Mouse (Mus musculus): ENCODE data around the gene Fkbp11. TPM values are rescaled to one million over a fixed set of nuclear protein-coding genes. Genes with fewer than 3 reads are reported as not detected.

Fkbp11 gene
- polyA plus RNA-seq, 1 experiment from 2014 or later: 20.4 TPM

- Histone ChIP-seq H3K4me3 (ENCODE audit: low read depth, low read length) (no peak overlapping the region), H3K4me2 (no peak overlapping the region), H3K4me1 (ENCODE audit: control insufficient read depth, insufficient read depth, low read length) (peaks cover 4% of the 10 kb centered on the region; the same call in 1 of the 2 replicates), H3K36me3 (ENCODE audit: control insufficient read depth, insufficient read depth, low read length) (no peaks in the 10 kb centered on the region), H3K27me3 (ENCODE audit: control insufficient read depth, insufficient read depth, low read length) (peaks cover 5% of the 10 kb centered on the region; the same call in 1 of the 2 replicates), H3K9me3 (replicated peaks; ENCODE audit: control insufficient read depth, low read length) (no peaks in the 10 kb centered on the region), H3K27ac (ENCODE audit: low read depth, low read length) (no peak overlapping the region), H3K9ac (ENCODE audit: low read depth, low read length) (no peak overlapping the region)
- 55% methylated on average over 10 of the region's 10 CpGs for WGBS (ENCODE audit: insufficient replicate concordance)
- ATAC-seq (replicated peaks; ENCODE audit: insufficient number of reproducible peaks, low FRiP score, low TSS enrichment): no peak
These were observed 44.8 kb downstream of the Fkbp11 start for GRCm38 (mm10) chr15:98683177-98683576.

- ATAC-seq (replicated peaks; ENCODE audit: insufficient number of reproducible peaks, low FRiP score, low TSS enrichment): no peak
- H3K27ac ChIP-seq (ENCODE audit: low read depth, low read length): no peak overlapping the region
- peaks cover 9% of the 10 kb centered on the region for H3K4me1 ChIP-seq (ENCODE audit: control insufficient read depth, insufficient read depth, low read length)
- no peaks in the 10 kb centered on the region for H3K9me3 ChIP-seq (replicated peaks; ENCODE audit: control insufficient read depth, low read length)
- peaks cover 9% of the 10 kb centered on the region for H3K27me3 ChIP-seq (ENCODE audit: control insufficient read depth, insufficient read depth, low read length)
- H3K9ac ChIP-seq (ENCODE audit: low read depth, low read length): no peak overlapping the region
- 72% methylated on average over 7 of the region's 7 CpGs for WGBS (ENCODE audit: insufficient replicate concordance)
- no peaks in the 10 kb centered on the region for H3K36me3 ChIP-seq (ENCODE audit: control insufficient read depth, insufficient read depth, low read length)
- no peak overlapping the region for H3K4me2 ChIP-seq
- H3K4me3 ChIP-seq (ENCODE audit: low read depth, low read length): no peak overlapping the region
These were observed 46.4 kb downstream of the Fkbp11 start for GRCm38 (mm10) chr15:98681633-98682032.

- WGBS (ENCODE audit: insufficient replicate concordance): 75% methylated on average over 8 of the region's 8 CpGs
- H3K4me3 ChIP-seq (ENCODE audit: low read depth, low read length): no peak overlapping the region
- no peak for ATAC-seq (replicated peaks; ENCODE audit: insufficient number of reproducible peaks, low FRiP score, low TSS enrichment)
- H3K9ac ChIP-seq (ENCODE audit: low read depth, low read length): no peak overlapping the region
- peaks cover 15% of the 10 kb centered on the region for H3K4me1 ChIP-seq (ENCODE audit: control insufficient read depth, insufficient read depth, low read length)
- H3K27me3 ChIP-seq (ENCODE audit: control insufficient read depth, insufficient read depth, low read length): peaks cover 18% of the 10 kb centered on the region
- H3K4me2 ChIP-seq: no peak overlapping the region
- H3K9me3 ChIP-seq (replicated peaks; ENCODE audit: control insufficient read depth, low read length): no peaks in the 10 kb centered on the region
- H3K27ac ChIP-seq (ENCODE audit: low read depth, low read length): no peak overlapping the region
- H3K36me3 ChIP-seq (ENCODE audit: control insufficient read depth, insufficient read depth, low read length): no peaks in the 10 kb centered on the region
These were observed 47.3 kb downstream of the Fkbp11 start for GRCm38 (mm10) chr15:98680660-98681059.

GRCm38 (mm10) chr15:98677977-98678376 lies 50.0 kb downstream of the Fkbp11 start:
- Histone ChIP-seq H3K4me1 (ENCODE audit: control insufficient read depth, insufficient read depth, low read length) (peaks cover 22% of the 10 kb centered on the region), H3K4me3 (ENCODE audit: low read depth, low read length) (no peak overlapping the region), H3K4me2 (peak overlapping the region; percentile 82; the same call in 1 of the 2 replicates), H3K9me3 (replicated peaks; ENCODE audit: control insufficient read depth, low read length) (no peaks in the 10 kb centered on the region), H3K36me3 (ENCODE audit: control insufficient read depth, insufficient read depth, low read length) (no peaks in the 10 kb centered on the region), H3K9ac (ENCODE audit: low read depth, low read length) (no peak overlapping the region), H3K27me3 (ENCODE audit: control insufficient read depth, insufficient read depth, low read length) (peaks cover 36% of the 10 kb centered on the region), H3K27ac (ENCODE audit: low read depth, low read length) (no peak overlapping the region)
- 55% methylated on average over 7 of the region's 7 CpGs for WGBS (ENCODE audit: insufficient replicate concordance)
- no peak for ATAC-seq (replicated peaks; ENCODE audit: insufficient number of reproducible peaks, low FRiP score, low TSS enrichment)

- Histone ChIP-seq H3K9me3 (replicated peaks; ENCODE audit: control insufficient read depth, low read length) (no peaks in the 10 kb centered on the region), H3K4me3 (ENCODE audit: low read depth, low read length) (peak within 1 kb of the TSS; percentile 38), H3K9ac (ENCODE audit: low read depth, low read length) (peak within 1 kb of the TSS; percentile 30), H3K27me3 (ENCODE audit: control insufficient read depth, insufficient read depth, low read length) (peaks cover 36% of the 10 kb centered on the region), H3K36me3 (ENCODE audit: control insufficient read depth, insufficient read depth, low read length) (no peaks in the 10 kb centered on the region), H3K27ac (ENCODE audit: low read depth, low read length) (no peak within 1 kb of the TSS), H3K4me2 (peak within 1 kb of the TSS; percentile 82), H3K4me1 (ENCODE audit: control insufficient read depth, insufficient read depth, low read length) (peaks cover 25% of the 10 kb centered on the region)
- 0% methylated on average over 37 of the region's 37 CpGs for WGBS (ENCODE audit: insufficient replicate concordance)
- peak; percentile 91 for ATAC-seq (replicated peaks; ENCODE audit: insufficient number of reproducible peaks, low FRiP score, low TSS enrichment)
These were observed 50.9 kb downstream of the Fkbp11 start, which contains the start of gene Rnd1 for GRCm38 (mm10) chr15:98676940-98677728. TSS of gene Rnd1 (minus strand) at chr15:98677461.

GRCm38 (mm10) chr15:98676471-98676870 lies 51.5 kb downstream of the Fkbp11 start:
- Histone ChIP-seq H3K9ac (ENCODE audit: low read depth, low read length) (no peak overlapping the region), H3K36me3 (ENCODE audit: control insufficient read depth, insufficient read depth, low read length) (no peaks in the 10 kb centered on the region), H3K4me1 (ENCODE audit: control insufficient read depth, insufficient read depth, low read length) (peaks cover 25% of the 10 kb centered on the region), H3K4me2 (peak overlapping the region; percentile 82), H3K9me3 (replicated peaks; ENCODE audit: control insufficient read depth, low read length) (no peaks in the 10 kb centered on the region), H3K27ac (ENCODE audit: low read depth, low read length) (no peak overlapping the region), H3K4me3 (ENCODE audit: low read depth, low read length) (peak overlapping the region; percentile 38), H3K27me3 (ENCODE audit: control insufficient read depth, insufficient read depth, low read length) (peaks cover 36% of the 10 kb centered on the region)
- WGBS (ENCODE audit: insufficient replicate concordance): 5% methylated on average over 9 of the region's 9 CpGs
- no peak for ATAC-seq (replicated peaks; ENCODE audit: insufficient number of reproducible peaks, low FRiP score, low TSS enrichment)

GRCm38 (mm10) chr15:98675634-98676250 lies 52.3 kb downstream of the Fkbp11 start:
- H3K27ac ChIP-seq (ENCODE audit: low read depth, low read length): no peak overlapping the region
- peak overlapping the region; percentile 38 for H3K4me3 ChIP-seq (ENCODE audit: low read depth, low read length)
- H3K9ac ChIP-seq (ENCODE audit: low read depth, low read length): no peak overlapping the region
- no peaks in the 10 kb centered on the region for H3K36me3 ChIP-seq (ENCODE audit: control insufficient read depth, insufficient read depth, low read length)
- peaks cover 33% of the 10 kb centered on the region for H3K27me3 ChIP-seq (ENCODE audit: control insufficient read depth, insufficient read depth, low read length)
- H3K9me3 ChIP-seq (replicated peaks; ENCODE audit: control insufficient read depth, low read length): no peaks in the 10 kb centered on the region
- H3K4me1 ChIP-seq (ENCODE audit: control insufficient read depth, insufficient read depth, low read length): peaks cover 25% of the 10 kb centered on the region
- no peak for ATAC-seq (replicated peaks; ENCODE audit: insufficient number of reproducible peaks, low FRiP score, low TSS enrichment)
- H3K4me2 ChIP-seq: peak overlapping the region; percentile 82
- 7% methylated on average over 14 of the region's 14 CpGs for WGBS (ENCODE audit: insufficient replicate concordance)

GRCm38 (mm10) chr15:98674994-98675545 lies 52.9 kb downstream of the Fkbp11 start:
- H3K9ac ChIP-seq (ENCODE audit: low read depth, low read length): no peak overlapping the region
- no peaks in the 10 kb centered on the region for H3K36me3 ChIP-seq (ENCODE audit: control insufficient read depth, insufficient read depth, low read length)
- H3K4me1 ChIP-seq (ENCODE audit: control insufficient read depth, insufficient read depth, low read length): peaks cover 25% of the 10 kb centered on the region
- WGBS (ENCODE audit: insufficient replicate concordance): 30% methylated on average over 11 of the region's 11 CpGs
- H3K4me2 ChIP-seq: peak overlapping the region; percentile 82
- peaks cover 33% of the 10 kb centered on the region for H3K27me3 ChIP-seq (ENCODE audit: control insufficient read depth, insufficient read depth, low read length)
- peak overlapping the region; percentile 38; the same call in 1 of the 2 replicates for H3K4me3 ChIP-seq (ENCODE audit: low read depth, low read length)
- no peak for ATAC-seq (replicated peaks; ENCODE audit: insufficient number of reproducible peaks, low FRiP score, low TSS enrichment)
- no peak overlapping the region for H3K27ac ChIP-seq (ENCODE audit: low read depth, low read length)
- no peaks in the 10 kb centered on the region for H3K9me3 ChIP-seq (replicated peaks; ENCODE audit: control insufficient read depth, low read length)
